Mouse (Mus musculus): ENCODE results near the gene Ctse.

DNA sequence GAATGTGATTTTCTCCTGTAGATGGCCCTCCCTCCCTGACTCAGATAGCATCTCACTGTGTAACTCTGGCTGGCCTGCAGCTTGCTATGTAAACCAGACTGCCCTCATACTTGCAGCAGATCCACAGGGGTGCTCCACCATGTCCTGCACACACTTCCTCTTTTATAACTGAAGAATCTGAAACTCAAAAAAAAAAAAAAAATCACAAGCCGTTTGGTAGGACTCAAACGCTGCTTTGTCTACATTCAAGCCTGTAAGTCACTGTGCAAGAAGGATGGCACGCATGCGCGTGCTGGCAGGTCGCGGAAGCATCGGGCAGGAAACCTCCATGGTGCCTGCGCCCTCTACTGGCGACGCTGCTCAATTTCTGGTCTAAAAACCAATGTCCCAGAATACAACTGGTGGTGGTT, 19.8 kb downstream of the Ctse start:
- TF ChIP-seq TAL1 (IDR thresholded peaks at IDR 0.05; ENCODE audit: low read length) (no peak), GATA1 (IDR thresholded peaks at IDR 0.05; ENCODE audit: low read length) (no peak)
